Mouse (Mus musculus): Measurements from ENCODE around the gene Slc35b3.

Gene Slc35b3

DNA sequence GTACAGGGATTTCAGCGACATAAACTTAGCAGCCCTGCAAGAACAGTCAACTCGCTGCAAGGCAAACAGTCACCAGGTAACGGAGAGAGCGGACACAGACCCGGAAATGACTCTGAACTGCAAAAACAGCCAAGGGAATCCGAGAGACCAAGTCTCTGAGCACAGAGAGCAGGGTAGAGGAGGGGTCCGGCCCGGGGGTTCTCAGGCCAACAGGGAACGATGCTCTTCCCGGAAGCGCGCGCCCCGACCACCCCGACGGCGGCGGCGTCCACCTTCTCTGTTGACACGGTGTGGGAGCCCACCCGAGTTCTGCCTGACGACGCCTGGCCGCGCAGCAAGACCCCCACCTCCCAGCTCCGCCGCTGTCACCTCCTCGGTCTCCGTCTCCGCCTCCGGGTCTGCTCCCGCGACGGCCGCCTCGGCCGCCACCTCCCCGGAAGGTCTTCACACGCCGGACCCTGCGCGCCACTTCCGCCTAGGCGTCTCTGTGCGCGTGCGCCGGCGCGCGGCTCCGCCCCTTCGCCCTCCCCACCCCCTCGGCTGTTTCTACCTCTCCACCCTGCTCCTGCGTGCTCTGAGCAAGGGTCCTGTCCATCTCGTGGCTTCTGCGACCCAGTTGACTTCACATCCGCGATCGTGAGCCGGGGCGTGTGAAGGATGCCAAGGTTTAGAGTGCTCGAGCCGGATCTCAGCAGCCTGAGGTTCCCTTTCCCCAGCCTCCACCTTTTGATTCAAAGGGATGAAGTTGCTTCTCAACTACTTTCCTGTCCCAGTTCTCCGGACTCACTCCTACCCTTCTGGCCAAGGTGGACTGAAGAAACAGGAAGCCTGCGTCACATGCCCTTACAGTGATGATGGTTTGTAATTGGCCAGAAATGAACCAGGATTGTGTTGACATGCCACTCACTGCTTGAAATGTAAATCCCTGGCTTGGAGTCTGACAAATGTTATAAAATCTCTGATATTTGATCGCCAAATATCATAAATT lies at the start of gene Slc35b3:
TSS of gene Slc35b3 (minus strand) at position 813 of the 988 bp plus-strand sequence.
- DNase-seq: peak; percentile 88

DNA sequence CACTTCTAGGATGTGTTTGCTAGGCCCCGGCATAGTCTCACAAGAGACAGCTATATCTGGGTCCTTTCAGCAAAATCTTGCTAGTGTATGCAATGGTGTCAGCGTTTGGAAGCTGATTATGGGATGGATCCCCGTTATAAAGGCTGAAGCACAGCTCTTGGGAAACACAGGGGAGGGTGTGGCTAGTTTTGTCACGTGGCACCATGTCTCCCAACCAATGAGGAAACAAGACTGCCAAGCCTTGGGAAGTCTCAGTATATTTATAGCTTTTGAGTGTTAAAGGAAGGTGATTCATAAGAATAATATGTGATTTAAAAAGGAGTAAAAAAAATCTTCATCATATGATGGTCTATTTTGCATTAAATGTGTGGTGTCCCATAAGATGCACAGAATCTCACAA lies 49.6 kb upstream of the Slc35b3 start:
- DNase-seq: peak; percentile 11

DNA sequence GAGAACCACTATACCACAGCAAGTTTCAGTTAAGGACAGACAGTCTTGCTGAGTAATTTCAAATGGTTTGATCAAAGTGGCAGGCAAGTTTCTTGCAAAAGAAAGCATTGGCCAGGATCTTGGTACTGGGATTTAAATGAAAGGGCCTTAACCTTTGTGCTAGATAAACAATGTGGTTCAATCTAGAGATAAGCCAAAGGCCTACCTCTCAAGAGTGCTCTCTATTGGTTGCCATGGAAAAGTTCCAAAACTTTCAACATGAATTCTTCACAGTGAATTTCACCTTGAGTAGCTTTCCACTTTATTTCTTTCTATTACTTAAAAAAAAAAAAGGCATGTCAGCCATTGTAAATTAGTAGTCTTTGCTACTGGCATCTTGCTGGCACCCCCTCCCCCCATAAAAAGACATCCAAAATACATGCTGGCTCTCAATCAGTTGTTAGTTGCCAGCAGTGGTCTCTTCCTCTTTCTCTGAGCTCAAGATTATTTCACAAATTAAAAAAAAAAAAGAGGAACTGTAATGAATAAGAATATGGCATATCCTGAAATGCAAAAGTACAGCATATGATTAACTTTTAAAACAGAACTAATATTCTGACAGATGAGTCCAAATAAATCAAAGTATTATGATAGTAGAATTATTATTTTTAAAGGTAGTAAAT lies 42.6 kb upstream of the Slc35b3 start:
- peak; percentile 50 for DNase-seq

DNA sequence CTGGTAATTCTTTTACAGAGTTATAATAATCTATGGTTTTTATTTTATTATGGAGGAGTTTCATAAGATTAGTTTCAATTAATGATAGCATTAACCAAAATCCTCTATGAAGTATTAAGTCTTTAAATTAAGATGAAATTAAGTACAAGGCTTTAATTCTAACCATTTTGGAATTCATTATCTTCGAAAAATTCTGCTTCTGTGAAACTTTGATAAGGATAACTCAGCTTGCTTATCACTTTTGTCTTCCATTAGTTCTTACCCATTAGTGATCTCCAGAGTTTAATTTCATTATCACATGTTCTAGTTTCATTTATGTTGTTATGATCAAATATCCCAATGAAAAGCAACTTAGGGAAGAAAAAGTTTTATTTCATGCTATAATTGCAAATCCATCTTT lies 41.7 kb upstream of the Slc35b3 start:
- no peak for DNase-seq

DNA sequence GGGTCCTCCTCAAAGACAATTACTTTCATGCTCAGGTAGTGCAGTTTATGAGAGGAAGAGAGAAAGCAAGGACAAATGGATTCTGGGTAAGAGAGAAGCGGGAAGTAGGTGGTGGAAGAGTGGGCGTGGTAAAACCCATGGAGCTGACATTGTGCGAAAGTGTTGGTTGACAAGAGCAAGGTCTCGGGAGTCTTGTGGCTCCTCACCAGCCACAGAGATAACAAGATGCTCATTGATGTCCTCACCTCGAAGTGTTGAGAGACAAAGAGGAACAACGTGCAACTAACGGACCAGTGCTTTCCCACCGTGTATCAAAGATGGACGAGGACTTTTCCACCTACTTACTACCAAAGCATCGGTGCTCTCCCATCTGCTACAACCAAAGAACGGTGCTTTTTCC lies 40.8 kb upstream of the Slc35b3 start:
- DNase-seq: no peak

DNA sequence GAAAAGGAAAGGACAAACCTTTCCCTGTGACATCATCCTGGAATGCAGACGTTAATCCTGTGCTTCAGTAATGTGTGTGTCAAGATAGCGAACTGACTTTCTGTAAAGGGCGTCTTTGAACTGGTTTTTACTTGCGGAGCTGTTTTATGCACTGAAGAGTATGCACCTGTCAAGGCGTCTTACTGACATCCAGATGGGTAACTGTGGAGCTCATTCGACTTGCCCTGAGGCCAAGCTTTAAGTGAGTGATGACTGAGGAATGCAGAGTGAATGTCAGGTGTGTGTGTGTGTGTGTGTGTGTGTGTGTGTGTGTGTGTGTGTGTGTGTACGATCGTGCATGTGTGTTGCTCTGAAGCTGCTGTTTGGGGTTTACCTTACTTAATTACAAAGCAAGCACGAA lies 38.3 kb upstream of the Slc35b3 start:
- DNase-seq: no peak

DNA sequence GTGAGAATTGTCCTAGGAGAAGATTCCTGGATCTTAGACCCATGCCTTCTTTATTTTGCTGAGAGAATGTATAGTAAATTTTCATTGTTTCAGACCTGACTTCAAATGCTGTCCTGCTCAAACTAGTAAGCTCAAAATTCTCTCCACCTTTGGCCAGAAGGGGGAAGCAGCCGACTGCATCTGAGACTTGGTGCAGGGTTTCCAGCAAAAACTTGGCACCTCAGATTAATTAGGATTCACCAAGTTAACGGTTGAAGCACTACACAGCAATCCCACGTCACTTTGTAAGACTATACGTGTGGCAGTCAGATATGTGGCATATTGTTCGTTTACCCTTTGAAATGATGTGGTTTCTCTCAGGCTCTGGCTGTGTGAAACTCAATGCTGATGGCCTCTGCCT lies 31.9 kb upstream of the Slc35b3 start:
- peak; percentile 53 for DNase-seq

DNA sequence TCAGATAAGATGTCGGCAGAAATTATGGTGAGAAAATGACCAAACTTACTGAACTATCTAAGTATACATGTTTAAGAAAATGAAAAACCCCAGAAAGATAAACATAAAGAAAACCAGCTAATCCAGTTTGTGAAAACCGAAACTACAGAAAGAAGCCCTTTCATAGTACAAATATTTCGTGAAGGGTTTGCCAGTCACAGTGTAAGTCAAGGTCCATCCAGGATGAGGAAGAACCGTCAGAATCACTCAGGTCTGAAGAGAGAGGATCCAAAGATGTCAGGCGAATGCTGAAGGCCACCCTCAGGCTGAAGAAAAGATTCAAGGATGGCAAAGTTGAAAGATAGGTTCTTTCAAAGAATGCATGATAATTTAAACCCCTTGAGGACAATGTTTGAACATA lies 23.1 kb upstream of the Slc35b3 start:
- no peak for DNase-seq

DNA sequence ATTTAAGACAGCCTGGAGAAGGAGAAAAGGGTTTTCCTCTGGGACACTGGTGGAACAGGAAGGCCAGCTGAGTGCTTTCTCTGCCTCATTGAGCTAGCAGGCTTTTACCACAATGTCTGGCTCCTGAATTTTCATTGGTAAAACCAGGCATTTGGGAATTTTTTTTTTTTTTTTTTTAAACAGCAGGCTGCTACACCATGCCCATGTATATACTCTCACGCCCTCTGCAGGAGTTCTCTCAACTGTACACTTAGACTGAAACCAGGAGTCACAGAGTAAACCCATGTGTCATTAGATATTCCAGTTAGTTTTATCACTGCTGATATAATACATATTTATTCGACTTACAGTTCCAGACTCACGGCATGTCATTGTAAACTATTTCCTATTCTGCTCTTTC lies 20.2 kb upstream of the Slc35b3 start:
- DNase-seq: peak; percentile 4

DNA sequence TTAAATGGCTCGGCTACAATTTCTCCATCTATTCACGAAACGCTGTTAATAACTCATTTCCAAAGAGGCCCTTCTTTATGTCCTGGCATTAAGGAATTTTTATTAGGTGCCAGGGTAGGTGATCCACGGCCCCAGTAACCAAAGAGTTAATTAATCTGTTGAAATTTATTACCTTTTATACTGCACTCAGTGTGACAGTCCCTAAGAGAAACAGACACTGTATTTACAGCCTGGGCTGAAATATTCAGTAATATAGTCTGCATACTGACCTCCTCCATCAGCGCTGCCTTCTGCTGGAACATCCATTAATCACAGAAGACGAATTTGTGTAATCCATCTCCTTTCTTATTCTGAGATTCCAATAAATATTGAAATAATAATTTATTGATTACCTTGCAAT lies 16.3 kb upstream of the Slc35b3 start:
- no peak for DNase-seq

DNA sequence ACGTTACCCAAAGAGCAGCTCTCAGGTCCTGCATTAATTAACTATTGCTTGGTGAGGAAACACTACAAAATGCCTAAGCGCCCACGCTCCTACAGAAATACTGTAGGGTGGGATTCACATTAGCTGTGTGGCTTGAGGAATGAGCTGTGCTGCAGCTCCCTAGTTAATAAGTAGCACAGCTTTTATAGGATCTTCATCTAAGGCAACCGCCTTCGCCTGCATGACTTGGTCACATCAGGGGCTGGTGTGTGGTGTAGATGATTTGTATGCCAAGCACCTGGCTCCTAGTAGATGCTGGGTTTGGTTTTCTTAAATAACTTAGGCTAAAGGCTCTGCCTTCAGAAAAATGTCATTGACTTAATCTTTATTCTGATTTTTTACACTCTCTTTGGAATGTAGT lies 15.2 kb upstream of the Slc35b3 start:
- no peak for DNase-seq

DNA sequence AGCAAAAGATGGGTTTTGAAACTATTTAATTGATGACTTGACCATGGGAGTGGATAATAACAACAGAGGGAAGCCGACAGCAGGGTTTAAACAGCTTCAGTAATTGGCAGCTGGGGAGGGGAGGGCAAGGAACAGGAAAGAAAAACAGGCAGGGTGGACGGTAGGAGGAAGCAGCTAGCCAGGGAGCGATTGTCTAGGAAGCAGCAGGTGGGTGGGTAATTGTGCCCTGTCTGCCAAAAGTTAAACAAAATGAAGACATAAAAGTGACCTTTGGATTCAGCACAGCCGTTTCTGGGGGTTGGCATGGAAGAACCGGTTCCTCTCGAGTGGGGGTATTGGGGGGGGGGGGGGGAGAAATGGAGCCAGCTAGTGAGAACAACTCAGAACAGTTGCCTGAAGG lies 11.9 kb upstream of the Slc35b3 start:
- no peak for DNase-seq

DNA sequence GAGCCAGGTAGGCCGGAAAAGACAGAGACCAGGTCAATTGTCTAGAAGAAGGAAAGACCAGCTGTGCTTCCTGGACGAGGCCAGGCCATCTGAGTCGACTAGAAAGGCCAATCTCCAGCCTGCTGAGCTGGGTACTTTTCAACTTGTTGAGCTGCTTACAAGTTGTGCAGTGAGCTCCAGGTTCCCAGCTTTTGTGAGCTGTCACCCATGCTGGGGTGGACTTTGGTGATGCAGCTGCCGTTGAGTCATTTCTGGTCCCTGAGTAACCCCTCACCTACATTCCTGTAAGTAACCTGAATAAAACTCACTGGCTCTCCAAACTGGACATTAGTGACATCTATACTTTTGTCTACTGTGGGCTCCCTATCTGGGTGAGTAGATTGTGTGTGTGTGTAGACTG lies 10.4 kb upstream of the Slc35b3 start:
- no peak for DNase-seq

DNA sequence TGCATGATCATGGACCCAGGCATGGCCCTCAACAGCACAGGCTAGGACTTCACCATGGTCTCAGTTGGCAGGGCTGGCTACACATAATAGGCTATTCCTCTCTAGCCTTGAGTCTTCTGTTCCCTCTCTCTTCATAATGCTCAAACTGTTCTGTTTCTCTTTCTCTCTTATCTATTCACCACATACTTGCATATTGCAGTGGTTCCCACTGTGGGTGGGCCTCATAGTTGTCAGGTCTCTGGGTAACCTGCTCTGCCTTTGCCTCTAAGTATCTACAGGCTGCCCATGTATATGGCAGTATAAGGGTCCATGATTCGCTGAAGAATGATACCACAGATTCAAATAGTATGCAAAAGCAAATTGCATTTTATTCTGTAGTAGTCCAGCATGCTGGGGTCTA lies 6.8 kb upstream of the Slc35b3 start:
- no peak for DNase-seq

DNA sequence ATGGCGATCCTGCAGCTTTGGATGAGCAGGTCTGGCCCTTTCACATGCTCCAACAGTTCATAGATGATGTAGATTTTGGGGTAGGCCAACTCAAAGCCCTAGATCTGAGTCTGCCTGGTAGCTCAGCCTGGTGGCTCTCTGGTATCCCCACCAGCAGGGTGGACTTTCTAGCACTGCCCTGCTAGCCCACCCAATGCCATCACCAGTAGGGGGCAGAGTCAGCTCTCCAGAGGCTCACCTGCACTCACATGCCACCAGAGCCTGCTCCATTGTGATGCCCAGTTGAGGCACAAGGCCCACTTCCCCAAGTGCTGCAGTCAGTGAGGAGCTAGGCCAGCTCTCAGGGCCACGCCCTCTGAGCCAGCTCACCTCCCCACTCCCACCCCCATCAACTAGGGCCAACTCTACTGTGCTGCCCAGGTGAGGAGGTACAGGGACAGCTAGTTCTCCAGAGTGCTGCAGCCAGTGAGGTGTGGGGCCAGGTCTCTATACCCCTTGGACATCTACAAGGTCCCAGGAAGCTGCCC lies 6.3 kb upstream of the Slc35b3 start:
- DNase-seq: no peak

DNA sequence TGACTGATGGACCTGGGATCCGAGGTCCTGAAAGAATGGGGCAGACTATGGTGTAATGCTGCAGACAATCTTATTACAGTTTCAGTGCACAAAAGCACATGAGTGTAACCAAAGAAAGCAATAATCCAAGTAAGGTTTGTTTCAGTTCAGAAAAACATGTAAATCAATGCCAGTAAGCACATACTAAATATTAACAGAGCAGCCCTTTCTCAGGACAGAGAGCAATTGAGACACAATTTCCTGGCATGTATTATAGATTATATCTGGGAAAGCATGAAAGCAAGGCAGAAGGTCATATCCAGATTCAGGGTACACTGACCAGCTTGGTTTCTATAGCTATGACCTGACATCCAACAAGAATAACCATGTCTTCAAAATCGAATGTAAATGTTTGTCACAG lies 2.1 kb upstream of the Slc35b3 start:
- DNase-seq: no peak

DNA sequence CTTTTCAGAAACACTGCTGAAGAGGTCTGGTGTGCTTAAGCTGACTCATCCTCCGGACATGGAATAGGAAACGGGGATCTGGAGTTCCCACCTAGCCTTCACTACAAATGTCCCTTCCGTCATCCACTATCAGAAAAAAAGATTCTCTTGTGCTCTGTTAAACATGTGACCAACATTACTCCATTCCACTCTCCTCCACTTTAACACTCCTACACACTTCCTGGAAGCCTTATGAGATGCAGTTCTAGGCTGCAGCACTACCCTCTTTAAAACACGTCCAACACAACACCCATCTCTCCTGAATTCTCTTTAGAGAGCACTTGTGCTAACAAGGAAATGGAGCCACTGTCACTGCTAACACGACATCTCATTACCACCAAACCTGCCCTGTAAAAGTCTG lies 2.6 kb downstream of the Slc35b3 start:
- DNase-seq: peak; percentile 35

DNA sequence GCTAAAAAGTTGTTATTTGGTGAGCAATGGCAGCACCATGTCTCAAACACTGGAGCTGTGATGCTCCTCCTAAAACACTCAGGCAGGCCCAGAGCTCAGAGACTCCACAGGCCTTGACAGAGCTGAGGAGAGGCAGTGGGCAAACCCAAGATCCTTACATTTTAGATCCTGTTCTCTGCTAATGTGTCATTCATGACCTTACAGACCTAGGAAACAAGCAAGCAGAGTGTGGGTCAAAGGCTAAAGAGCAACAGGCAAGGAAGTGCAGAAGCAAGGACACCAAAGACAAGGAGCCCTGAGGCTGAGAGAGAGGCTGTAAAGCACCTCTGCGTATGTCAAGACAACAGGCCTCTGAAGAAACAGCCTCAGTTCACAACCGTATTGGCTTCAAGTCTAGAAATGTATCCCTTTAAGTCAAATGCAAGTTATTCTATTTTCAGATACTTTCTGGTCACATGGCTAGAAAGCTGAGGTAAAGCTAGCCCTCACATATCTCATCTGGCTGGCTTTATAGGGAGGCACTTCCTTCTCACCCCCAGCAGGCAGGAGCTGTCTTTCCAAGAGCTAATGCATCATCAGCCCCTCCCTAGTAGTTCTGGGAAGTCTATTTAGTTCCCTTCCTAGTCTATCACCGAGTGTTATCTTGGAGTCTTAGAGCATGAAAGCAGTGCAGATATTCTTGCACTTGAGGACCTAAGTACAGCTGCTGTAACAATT lies 14.2 kb downstream of the Slc35b3 start:
- DNase-seq: no peak

DNA sequence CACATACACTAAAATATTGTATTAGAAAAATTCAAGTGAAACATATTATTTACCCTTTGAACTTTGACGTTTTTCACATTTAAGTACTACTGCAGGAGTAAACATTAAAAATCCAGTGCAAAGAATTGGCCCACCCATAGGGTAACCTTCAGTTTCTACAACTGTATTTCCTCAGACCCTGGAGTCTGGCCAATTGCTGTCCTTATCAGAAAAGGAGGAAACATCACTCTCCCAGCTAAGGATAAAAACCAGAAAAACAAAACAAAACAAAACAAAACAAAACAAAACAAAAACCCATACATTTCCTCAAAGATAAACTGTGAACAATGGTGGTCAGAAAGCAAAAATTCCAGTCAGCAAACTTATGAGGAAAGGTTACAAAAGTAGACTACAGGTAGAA lies 14.9 kb downstream of the Slc35b3 start:
- peak; percentile 35 for DNase-seq

DNA sequence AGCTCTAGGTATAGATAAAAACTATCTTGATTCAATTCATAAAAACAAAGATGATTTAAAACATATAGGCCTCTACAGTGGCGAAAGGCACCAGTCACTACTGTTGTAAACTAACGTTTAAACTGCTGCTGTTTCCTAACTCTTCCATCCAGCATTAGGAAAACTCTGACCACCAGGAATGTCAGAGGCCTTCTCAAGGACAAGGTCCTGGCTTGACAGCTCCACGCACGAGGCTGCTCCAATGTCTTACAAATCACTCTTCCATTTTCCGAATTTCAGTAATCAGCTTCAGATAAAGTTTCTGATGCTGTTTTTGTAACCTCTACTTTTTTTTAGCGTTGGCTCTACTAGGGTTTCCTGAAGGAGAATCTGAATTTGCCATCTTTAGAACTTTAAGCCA lies 15.7 kb downstream of the Slc35b3 start:
- no peak for DNase-seq

DNA sequence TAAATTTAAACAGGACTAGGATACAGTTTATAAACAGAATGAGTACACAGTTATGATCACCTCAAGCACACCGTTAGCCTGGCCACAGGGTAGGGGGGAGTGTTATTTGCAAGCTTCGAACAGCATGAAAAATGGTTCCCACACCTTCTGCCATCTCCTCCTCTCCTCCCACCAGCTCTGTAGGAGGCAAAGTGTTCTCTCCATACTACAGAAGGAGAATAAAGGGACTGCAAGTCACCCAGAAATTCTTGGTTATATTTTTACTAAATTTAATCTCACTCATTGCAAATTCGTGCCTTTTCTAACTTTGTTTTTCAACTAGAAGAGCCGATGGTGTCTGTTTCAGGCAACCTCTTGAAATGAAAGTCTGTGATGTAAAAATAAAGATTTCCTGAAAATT lies 18.9 kb downstream of the Slc35b3 start:
- DNase-seq: no peak

DNA sequence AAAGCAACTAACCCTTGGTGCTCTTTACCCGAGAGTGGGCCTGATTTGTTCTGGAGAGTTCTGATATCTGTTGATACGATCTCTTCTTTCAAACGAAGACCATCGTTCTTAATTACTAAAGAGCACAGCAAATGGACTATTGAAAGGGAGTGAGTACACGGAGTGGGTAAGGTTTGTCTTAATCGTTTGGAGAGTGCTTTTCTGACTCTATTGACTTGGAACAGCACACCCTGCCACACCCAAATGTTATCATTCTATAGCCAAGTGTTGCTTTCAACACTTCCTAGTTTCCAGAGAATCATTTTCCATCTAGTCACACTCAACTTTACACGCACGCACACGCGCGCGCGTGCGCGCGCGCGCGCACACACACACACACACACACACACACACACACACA lies 19.4 kb downstream of the Slc35b3 start:
- DNase-seq: no peak

DNA sequence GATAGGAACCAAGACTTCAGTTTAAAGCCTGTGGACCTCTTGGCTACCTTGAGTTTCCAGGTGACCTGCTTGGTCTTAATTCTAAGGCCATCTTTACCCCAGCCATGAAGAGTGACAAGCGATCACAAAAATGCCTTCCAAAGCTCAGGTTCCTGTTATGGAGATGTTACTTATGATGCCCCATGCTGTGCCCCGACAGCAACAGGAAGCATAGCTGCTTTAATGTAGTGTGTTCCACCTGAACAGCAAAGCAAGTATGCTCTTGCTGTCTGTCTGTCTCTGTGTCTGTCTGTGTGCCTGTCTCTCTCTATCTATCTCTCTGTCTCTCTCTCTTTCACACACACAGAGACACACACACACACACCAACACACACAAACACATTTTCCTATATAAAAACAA lies 22.2 kb downstream of the Slc35b3 start:
- no peak for DNase-seq

All from lung, postnatal 36 days (tissue).